Mouse (Mus musculus) lung, postnatal 25 days (tissue): ENCODE results near the gene Olfr633.
"Not testable (repeated sequence)": the region's sequence is repeated elsewhere in the genome, so short reads cannot be mapped to it uniquely, and the experiment has no call there.

Source experiments
- DNase-seq: peaks from one replicate; pipeline ENCODE4 v3.0.0; 2022; ENCODE audit warnings: low spot score

The Olfr633 gene

GRCm38 (mm10) chr7:103944137-103944536 is at the start of gene Olfr633:
Olfr633 (plus strand) TSS chr7:103944437.
- DNase-seq = no peak

GRCm38 (mm10) chr7:103903187-103903586 is 41.0 kb upstream of the Olfr633 start, which contains the start of gene Olfr65:
Olfr65 (plus strand) TSS chr7:103903487.
- no peak for DNase-seq

- DNase-seq = no peak
Measured at GRCm38 (mm10) chr7:103910047-103910446, 34.2 kb upstream of the Olfr633 start.

GRCm38 (mm10) chr7:103912969-103913511 is 31.2 kb upstream of the Olfr633 start:
- DNase-seq = no peak

GRCm38 (mm10) chr7:103915338-103915737 is 28.9 kb upstream of the Olfr633 start:
- no peak for DNase-seq

GRCm38 (mm10) chr7:103928525-103928924 is 15.7 kb upstream of the Olfr633 start, which contains the start of gene Olfr631:
Olfr631 (plus strand) TSS chr7:103928825.
- no peak for DNase-seq

- no peak for DNase-seq
Measured at GRCm38 (mm10) chr7:103934264-103934663, 10.0 kb upstream of the Olfr633 start, which contains the start of gene Olfr632. Olfr632 (plus strand) TSS chr7:103934347.

GRCm38 (mm10) chr7:103942730-103943129 is 1.5 kb upstream of the Olfr633 start:
- DNase-seq = peak; percentile 5

- not testable (repeated sequence) for DNase-seq
Measured at GRCm38 (mm10) chr7:103966873-103967272, 22.6 kb downstream of the Olfr633 start.

GRCm38 (mm10) chr7:103970852-103971251 is 26.6 kb downstream of the Olfr633 start, which contains the start of gene Olfr635:
Olfr635 (plus strand) TSS chr7:103971152.
- no peak for DNase-seq

GRCm38 (mm10) chr7:103971782-103972181 is 27.5 kb downstream of the Olfr633 start:
- no peak for DNase-seq

- DNase-seq = no peak
Measured at GRCm38 (mm10) chr7:103998446-103998845, 54.2 kb downstream of the Olfr633 start, which contains the start of gene Olfr638. Olfr638 (plus strand) TSS chr7:103998746.
